Mouse (Mus musculus) liver, embryonic 14.5 days (tissue): ENCODE measurements around the gene Tsc22d1.

Source experiments
- CTCF ChIP-seq: IDR thresholded peaks from 2 replicates; pipeline ENCODE4 v1.5.1; 2016; ENCODE audit warnings: antibody characterized with exemption, low read depth, control low read depth
- EP300 ChIP-seq: IDR thresholded peaks from 2 replicates; pipeline ENCODE4 v1.6.1; 2016; ENCODE audit warnings: antibody characterized with exemption, low read depth

- no peak for TF ChIP-seq CTCF
- no peak for TF ChIP-seq EP300
Measured at GRCm38 (mm10) chr14:76454673-76455072, 39.9 kb downstream of the Tsc22d1 start.
